Mouse (Mus musculus) limb, embryonic 14.5 days (tissue): Measurements from ENCODE around the gene Gramd1b. TPM values are rescaled to one million over a fixed set of nuclear protein-coding genes. Genes with fewer than 3 reads are reported as not detected.

Experiments
- ATAC-seq: fragments of 200-750 bp; cut with Nextera tagmentation; 2 replicates; pipeline ENCODE4 v1.8.0; 2017; ENCODE audit warnings: low read depth, moderate number of reproducible peaks, moderate TSS enrichment; ENCODE audit not compliant: low FRiP score
- DNase-seq: peaks from one replicate; pipeline ENCODE4 v3.0.0-alpha.2; 2015; ENCODE audit warnings: low spot score
- H3K27ac ChIP-seq: fragments of 300-500 bp; sonication (generic); replicated peaks from 2 replicates; pipeline ENCODE4 v1.5.1; 2014; ENCODE audit warnings: low read depth, mild to moderate bottlenecking, low read length, moderate library complexity, mixed read lengths
- H3K27me3 ChIP-seq: fragments of 300-500 bp; sonication (generic); 2 replicates; pipeline ENCODE4 v1.6.1; 2014; ENCODE audit warnings: low read length, mixed read lengths; ENCODE audit not compliant: control insufficient read depth, insufficient read depth
- H3K36me3 ChIP-seq: fragments of 300-500 bp; sonication (generic); 2 replicates; pipeline ENCODE4 v1.6.1; 2014; ENCODE audit warnings: mild to moderate bottlenecking, low read length, moderate library complexity, mixed read lengths; ENCODE audit not compliant: control insufficient read depth, insufficient read depth
- H3K4me1 ChIP-seq: fragments of 300-500 bp; sonication (generic); 2 replicates; pipeline ENCODE4 v1.6.1; 2014; ENCODE audit warnings: antibody characterized with exemption, low read length, mixed read lengths; ENCODE audit not compliant: control insufficient read depth, insufficient read depth
- H3K4me2 ChIP-seq: fragments of 300-500 bp; sonication (generic); replicated peaks from 2 replicates; pipeline ENCODE4 v1.6.1; 2014; ENCODE audit warnings: low read depth, mild to moderate bottlenecking, low read length, moderate library complexity; ENCODE audit not compliant: severe bottlenecking
- H3K4me3 ChIP-seq: fragments of 300-500 bp; sonication (generic); replicated peaks from 2 replicates; pipeline ENCODE4 v1.5.1; 2014; ENCODE audit warnings: low read length
- H3K9ac ChIP-seq: fragments of 300-500 bp; sonication (generic); 2 replicates; pipeline ENCODE4 v1.6.1; 2014; ENCODE audit warnings: mild to moderate bottlenecking, low read depth, low read length, moderate library complexity; ENCODE audit not compliant: severe bottlenecking
- H3K9me3 ChIP-seq: fragments of 300-500 bp; sonication (generic); 2 replicates; pipeline ENCODE4 v1.6.1; 2016; ENCODE audit warnings: low read length; ENCODE audit not compliant: control insufficient read depth
- POLR2A ChIP-seq: fragments of 200-500 bp; IDR thresholded peaks from 2 replicates; pipeline ENCODE4 v1.8.0; 2012; ENCODE audit warnings: inconsistent platforms, mild to moderate bottlenecking, moderate library complexity, borderline replicate concordance; ENCODE audit not compliant: insufficient read depth, insufficient read length; ENCODE audit errors: extremely low read depth
- whole genome bisulfite sequencing: fragments of 180-500 bp; shearing (Covaris S2); extraction: QIAGEN DNeasy Blood & Tissue Kit; methylation state at CpG from one replicate; pipeline ENCODE4 v1.1.7; 2014; 5-methylcytosine and 5-hydroxymethylcytosine counted together
- polyA plus RNA-seq, 2 experiments: library from polyadenylated mRNA; depleted of rRNA in 1 of 2; stranded (reverse) in 1 of 2; unstranded in 1 of 2; fragments of >200 nt; fragmentation: Nextera tagmentation in 1 of 2; extraction: Ambion mirVana in 1 of 2; gene quantifications; 2 replicates each; pipeline versions ENCODE4 v1.2.1 to v1.2.3; 2012 to 2014

The Gramd1b gene
- polyA plus RNA-seq, 2 experiments: 3.6 to 11.3 TPM

- no peaks in the 10 kb centered on the region for H3K9me3 ChIP-seq
- H3K4me2 ChIP-seq: no peak overlapping the region
- H3K27me3 ChIP-seq: no peaks in the 10 kb centered on the region
- DNase-seq: no peak
- H3K9ac ChIP-seq: no peak overlapping the region
- no peaks in the 10 kb centered on the region for H3K36me3 ChIP-seq
- H3K4me1 ChIP-seq: 0 out of 2 replicates have a peak, but pooled peaks cover 3% of the 10 kb centered on the region
- H3K27ac ChIP-seq: no peak overlapping the region
- no peak for ATAC-seq
- H3K4me3 ChIP-seq: no peak overlapping the region
- WGBS: 90% methylated on average over 3 of the region's 3 CpGs
- no peak for TF ChIP-seq POLR2A
Measured at GRCm38 (mm10) chr9:40410895-40411294, 120.3 kb downstream of the Gramd1b start.

GRCm38 (mm10) chr9:40409071-40409470 is 122.1 kb downstream of the Gramd1b start:
- Histone ChIP-seq H3K36me3 (no peaks in the 10 kb centered on the region), H3K4me3 (no peak overlapping the region), H3K4me2 (no peak overlapping the region), H3K27ac (0 out of 2 replicates have a peak overlapping the region, but pooled peaks have one; percentile 13), H3K9me3 (no peaks in the 10 kb centered on the region), H3K27me3 (no peaks in the 10 kb centered on the region), H3K9ac (no peak overlapping the region), H3K4me1 (0 out of 2 replicates have a peak, but pooled peaks cover 3% of the 10 kb centered on the region)
- DNase-seq (peak; percentile 50), ATAC-seq (no peak)
- TF ChIP-seq POLR2A: no peak
- 37% methylated on average over 2 of the region's 2 CpGs for WGBS

GRCm38 (mm10) chr9:40408415-40408814 is 122.8 kb downstream of the Gramd1b start:
- Histone ChIP-seq H3K36me3 (no peaks in the 10 kb centered on the region), H3K27me3 (no peaks in the 10 kb centered on the region), H3K4me1 (0 out of 2 replicates have a peak, but pooled peaks cover 3% of the 10 kb centered on the region), H3K9ac (no peak overlapping the region), H3K9me3 (no peaks in the 10 kb centered on the region), H3K4me2 (no peak overlapping the region), H3K4me3 (no peak overlapping the region), H3K27ac (peak overlapping the region; percentile 55; the same call in 1 of the 2 replicates)
- ATAC-seq (no peak; the same call in 1 of the 2 replicates), DNase-seq (no peak)
- TF ChIP-seq POLR2A: no peak
- 40% methylated on average over 3 of the region's 3 CpGs for WGBS

GRCm38 (mm10) chr9:40407876-40408275 is 123.3 kb downstream of the Gramd1b start:
- H3K27ac ChIP-seq: peak overlapping the region; percentile 55
- 0 out of 2 replicates have a peak overlapping the region, but pooled peaks have one; percentile 7 for H3K4me2 ChIP-seq
- no peak overlapping the region for H3K9ac ChIP-seq
- H3K9me3 ChIP-seq: no peaks in the 10 kb centered on the region
- H3K4me1 ChIP-seq: 0 out of 2 replicates have a peak, but pooled peaks cover 3% of the 10 kb centered on the region
- no peaks in the 10 kb centered on the region for H3K36me3 ChIP-seq
- no peak for DNase-seq
- no peak overlapping the region for H3K4me3 ChIP-seq
- ATAC-seq: peak; percentile 21; the same call in 1 of the 2 replicates
- no peak for TF ChIP-seq POLR2A
- 68% methylated on average over 5 of the region's 5 CpGs for WGBS
- H3K27me3 ChIP-seq: no peaks in the 10 kb centered on the region

- TF ChIP-seq POLR2A: no peak
- Histone ChIP-seq H3K4me3 (no peak overlapping the region), H3K9me3 (no peaks in the 10 kb centered on the region), H3K9ac (no peak overlapping the region), H3K4me1 (0 out of 2 replicates have a peak, but pooled peaks cover 3% of the 10 kb centered on the region), H3K27me3 (no peaks in the 10 kb centered on the region), H3K36me3 (no peaks in the 10 kb centered on the region), H3K4me2 (no peak overlapping the region), H3K27ac (no peak overlapping the region)
- WGBS: 47% methylated on average over 6 of the region's 6 CpGs
- DNase-seq (no peak), ATAC-seq (no peak)
Measured at GRCm38 (mm10) chr9:40405804-40406203, 125.4 kb downstream of the Gramd1b start.
